Mouse (Mus musculus): Measurements from ENCODE around the gene Madcam1. TPM values are rescaled to one million over a fixed set of nuclear protein-coding genes. Genes with fewer than 3 reads are reported as not detected.
A peak's percentile ranks its signal among the peaks of the same experiment; 100 is the strongest.

Gene Madcam1
- polyA plus RNA-seq, 2 experiments, result 0.10 to 0.20 TPM

- no peaks in the 10 kb centered on the region for H3K27me3 ChIP-seq (ENCODE audit: control insufficient read depth, insufficient read depth, low read length)
- no peak for TF ChIP-seq EP300 (IDR thresholded peaks at IDR 0.05; ENCODE audit: low read depth)
- no peak for TF ChIP-seq CTCF (IDR thresholded peaks at IDR 0.05; ENCODE audit: low read depth)
- H3K4me3 ChIP-seq (ENCODE audit: insufficient read depth in 1 of 2, low read depth in 2 of 2, low read length in 2 of 2), result no peak overlapping the region
- no peak for DNase-seq (ENCODE audit: low read depth in 3 of 3, low spot score in 3 of 3)
- H3K9me3 ChIP-seq (ENCODE audit: control insufficient read depth, low read length), result no peaks in the 10 kb centered on the region
- H3K27ac ChIP-seq, result no peak overlapping the region
- WGBS (ENCODE audit: insufficient replicate concordance), result 59% methylated on average over 44 of the region's 44 CpGs
- H3K4me2 ChIP-seq (ENCODE audit: low read depth), result no peak overlapping the region
- H3K4me1 ChIP-seq (replicated peaks; ENCODE audit: control insufficient read depth in 2 of 2, insufficient read depth in 2 of 2, low read length in 1 of 2), result peaks cover 4 to 5% of the 10 kb centered on the region in 2 experiments
- no peak overlapping the region for H3K9ac ChIP-seq (replicated peaks)
- H3K36me3 ChIP-seq (replicated peaks; ENCODE audit: control insufficient read depth, insufficient read depth, low read depth), result no peaks in the 10 kb centered on the region
- ATAC-seq (ENCODE audit: insufficient read depth), result no peak
These were observed 11.1 kb downstream of the Madcam1 start for GRCm38 (mm10) chr10:79675346-79676035.

- no peak; the same call in 1 of the 2 replicates for TF ChIP-seq CTCF (IDR thresholded peaks at IDR 0.05; ENCODE audit: low read depth)
- no peak for TF ChIP-seq EP300 (IDR thresholded peaks at IDR 0.05; ENCODE audit: low read depth)
- H3K4me2 ChIP-seq (ENCODE audit: low read depth), result peak overlapping the region; percentile 78
- WGBS (ENCODE audit: insufficient replicate concordance), result 25% methylated on average over 11 of the region's 11 CpGs
- peak overlapping the region; percentile 87 for H3K27ac ChIP-seq
- peak in 1 of 3 experiments; percentile 50 for DNase-seq (ENCODE audit: low read depth in 3 of 3, low spot score in 3 of 3)
- H3K36me3 ChIP-seq (replicated peaks; ENCODE audit: control insufficient read depth, insufficient read depth, low read depth), result peaks cover 14% of the 10 kb centered on the region
- ATAC-seq (ENCODE audit: insufficient read depth), result 0 out of 2 replicates have a peak, but pooled peaks have one; percentile 3
- H3K9me3 ChIP-seq (ENCODE audit: control insufficient read depth, low read length), result no peaks in the 10 kb centered on the region
- peaks cover 27 to 29% of the 10 kb centered on the region in 2 experiments for H3K4me1 ChIP-seq (replicated peaks; ENCODE audit: control insufficient read depth in 2 of 2, insufficient read depth in 2 of 2, low read length in 1 of 2)
- H3K9ac ChIP-seq (replicated peaks), result peak overlapping the region; percentile 36
- H3K27me3 ChIP-seq (ENCODE audit: control insufficient read depth, insufficient read depth, low read length), result no peaks in the 10 kb centered on the region
- H3K4me3 ChIP-seq (ENCODE audit: insufficient read depth in 1 of 2, low read depth in 2 of 2, low read length in 2 of 2), result peak overlapping the region; percentile 75
These were observed 16.5 kb downstream of the Madcam1 start for GRCm38 (mm10) chr10:79680606-79681495.

GRCm38 (mm10) chr10:79681591-79682245 is 17.4 kb downstream of the Madcam1 start, which contains the start of gene Cdc34:
Gene Cdc34 (plus strand): TSS chr10:79682195.
- H3K4me1 ChIP-seq (replicated peaks; ENCODE audit: control insufficient read depth in 2 of 2, insufficient read depth in 2 of 2, low read length in 1 of 2), result peaks cover 27 to 29% of the 10 kb centered on the region in 2 experiments
- peak within 1 kb of the TSS; percentile 91 for H3K4me2 ChIP-seq (ENCODE audit: low read depth)
- TF ChIP-seq CTCF (IDR thresholded peaks at IDR 0.05; ENCODE audit: low read depth) (peak; percentile 30; the same call in 1 of the 2 replicates), EP300 (IDR thresholded peaks at IDR 0.05; ENCODE audit: low read depth) (no peak)
- DNase-seq (ENCODE audit: low read depth in 3 of 3, low spot score in 3 of 3) (peak; percentile 92 to 95 (median 94)), ATAC-seq (ENCODE audit: insufficient read depth) (peak; percentile 91)
- H3K4me3 ChIP-seq (ENCODE audit: insufficient read depth in 1 of 2, low read depth in 2 of 2, low read length in 2 of 2), result peak within 1 kb of the TSS; percentile 75 to 100
- H3K27ac ChIP-seq, result peak within 1 kb of the TSS; percentile 87
- peaks cover 22% of the 10 kb centered on the region for H3K36me3 ChIP-seq (replicated peaks; ENCODE audit: control insufficient read depth, insufficient read depth, low read depth)
- H3K9ac ChIP-seq (replicated peaks), result peak within 1 kb of the TSS; percentile 89
- H3K27me3 ChIP-seq (ENCODE audit: control insufficient read depth, insufficient read depth, low read length), result no peaks in the 10 kb centered on the region
- under 1% methylated on average over 78 of the region's 84 CpGs for WGBS (ENCODE audit: insufficient replicate concordance)
- no peaks in the 10 kb centered on the region for H3K9me3 ChIP-seq (ENCODE audit: control insufficient read depth, low read length)

- Histone ChIP-seq H3K27ac (peak overlapping the region; percentile 36), H3K9ac (replicated peaks) (peak overlapping the region; percentile 89), H3K4me3 (ENCODE audit: insufficient read depth in 1 of 2, low read depth in 2 of 2, low read length in 2 of 2) (peak overlapping the region; percentile 75 to 100), H3K27me3 (ENCODE audit: control insufficient read depth, insufficient read depth, low read length) (no peaks in the 10 kb centered on the region), H3K9me3 (ENCODE audit: control insufficient read depth, low read length) (no peaks in the 10 kb centered on the region), H3K4me2 (ENCODE audit: low read depth) (peak overlapping the region; percentile 91), H3K36me3 (replicated peaks; ENCODE audit: control insufficient read depth, insufficient read depth, low read depth) (peaks cover 30% of the 10 kb centered on the region), H3K4me1 (replicated peaks; ENCODE audit: control insufficient read depth in 2 of 2, insufficient read depth in 2 of 2, low read length in 1 of 2) (peaks cover 27 to 29% of the 10 kb centered on the region in 2 experiments)
- under 1% methylated on average over 9 of the region's 10 CpGs for WGBS (ENCODE audit: insufficient replicate concordance)
- no peak for ATAC-seq (ENCODE audit: insufficient read depth)
- TF ChIP-seq EP300 (IDR thresholded peaks at IDR 0.05; ENCODE audit: low read depth) (no peak), CTCF (IDR thresholded peaks at IDR 0.05; ENCODE audit: low read depth) (no peak)
- DNase-seq (ENCODE audit: low read depth in 3 of 3, low spot score in 3 of 3), result no peak
These were observed 18.2 kb downstream of the Madcam1 start for GRCm38 (mm10) chr10:79682551-79682915.
